Mouse (Mus musculus): ENCODE results near the gene Hsp90ab1.

Hsp90ab1 gene

GRCm38 (mm10) chr17:45573087-45573779 lies at the start of gene Hsp90ab1:
Gene Hsp90ab1 (minus strand): TSS chr17:45573271.
- in situ Hi-C loops (cut with MboI) = no loop called here

DNA sequence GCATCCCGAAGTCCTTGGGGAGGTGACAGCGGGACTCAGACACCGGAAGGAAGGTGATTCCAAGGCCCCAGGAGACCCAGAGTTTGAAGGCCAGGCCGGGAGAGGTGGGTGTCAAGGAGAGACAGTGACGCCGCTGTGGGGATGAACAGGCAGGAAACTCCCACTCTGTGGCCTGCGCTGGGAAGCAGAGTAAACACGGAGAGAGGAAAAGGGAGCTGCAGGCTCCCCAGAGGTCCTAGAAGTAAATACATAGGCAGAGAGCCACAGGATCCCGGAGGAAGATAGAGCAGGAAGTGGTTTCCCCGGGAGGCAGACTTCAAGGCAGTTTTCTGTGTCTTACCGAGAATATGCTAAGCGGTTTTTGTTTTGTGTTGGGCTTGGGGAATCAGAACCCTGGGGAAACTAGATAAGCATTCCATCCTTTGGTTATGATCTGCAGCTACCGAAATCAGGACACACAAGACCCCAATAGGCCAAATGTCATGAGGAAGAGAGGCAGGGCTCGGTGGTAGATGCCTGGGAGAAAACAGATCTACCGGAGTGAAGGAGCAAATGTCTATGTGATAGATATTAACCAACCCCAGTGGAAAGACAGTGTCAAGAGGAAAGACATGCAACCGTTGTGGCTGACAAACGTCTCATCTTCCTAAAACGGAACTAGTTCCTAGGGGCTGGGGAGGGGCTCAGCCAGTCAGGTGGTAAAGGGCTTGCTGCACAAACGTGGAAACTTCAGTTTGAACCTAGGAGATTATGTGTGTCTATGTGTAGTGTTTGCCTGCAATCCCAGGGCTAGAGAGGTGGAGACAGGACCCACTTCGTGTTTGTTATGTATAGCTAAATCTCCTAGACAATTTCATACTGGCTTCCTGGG lies 46.5 kb upstream of the Hsp90ab1 start:
- in situ Hi-C loops (cut with MboI) = no loop called here

GRCm38 (mm10) chr17:45618941-45619385 lies 45.9 kb upstream of the Hsp90ab1 start:
- in situ Hi-C loops (cut with MboI) = no loop called here

DNA sequence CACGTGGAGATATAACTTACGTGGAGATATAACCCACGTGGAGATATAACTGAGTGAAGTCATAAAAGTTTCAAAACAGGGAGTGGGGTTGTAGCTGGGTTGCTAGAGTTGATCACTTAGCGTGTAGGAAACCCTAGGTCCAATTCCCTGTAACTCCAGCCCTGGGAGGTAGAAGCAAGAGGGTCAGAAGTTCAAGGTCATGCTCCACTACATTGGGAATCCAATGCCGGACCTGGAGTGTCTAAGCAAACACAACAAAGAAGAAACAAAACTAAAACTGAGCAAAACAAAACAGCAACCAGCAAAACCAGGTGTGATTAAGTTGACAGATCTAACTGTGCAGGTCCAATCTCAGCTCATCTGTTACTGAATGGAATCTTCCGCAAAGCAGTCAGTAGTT lies 44.6 kb upstream of the Hsp90ab1 start:
- in situ Hi-C loops (cut with MboI) = no loop called here

DNA sequence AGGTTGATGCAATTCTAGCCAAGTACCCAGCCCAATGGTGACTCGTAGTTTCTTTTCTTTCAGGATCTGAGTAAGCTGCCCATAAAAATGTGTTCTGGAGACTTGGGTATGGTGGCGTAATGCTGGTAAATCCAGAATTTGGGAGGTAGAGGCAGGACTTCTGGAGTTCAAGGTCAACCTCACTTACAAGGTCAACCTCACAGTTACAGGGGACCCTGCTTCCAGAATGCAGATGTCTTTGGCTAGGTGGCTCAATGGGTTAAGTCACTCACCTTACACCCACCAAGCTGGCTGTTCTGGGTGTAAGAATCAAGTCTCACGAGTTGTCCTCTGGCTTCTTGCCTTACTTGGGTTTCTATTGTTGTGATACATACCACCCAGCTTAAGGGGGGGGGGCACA lies 43.6 kb upstream of the Hsp90ab1 start:
- in situ Hi-C loops (cut with MboI) = no loop called here

DNA sequence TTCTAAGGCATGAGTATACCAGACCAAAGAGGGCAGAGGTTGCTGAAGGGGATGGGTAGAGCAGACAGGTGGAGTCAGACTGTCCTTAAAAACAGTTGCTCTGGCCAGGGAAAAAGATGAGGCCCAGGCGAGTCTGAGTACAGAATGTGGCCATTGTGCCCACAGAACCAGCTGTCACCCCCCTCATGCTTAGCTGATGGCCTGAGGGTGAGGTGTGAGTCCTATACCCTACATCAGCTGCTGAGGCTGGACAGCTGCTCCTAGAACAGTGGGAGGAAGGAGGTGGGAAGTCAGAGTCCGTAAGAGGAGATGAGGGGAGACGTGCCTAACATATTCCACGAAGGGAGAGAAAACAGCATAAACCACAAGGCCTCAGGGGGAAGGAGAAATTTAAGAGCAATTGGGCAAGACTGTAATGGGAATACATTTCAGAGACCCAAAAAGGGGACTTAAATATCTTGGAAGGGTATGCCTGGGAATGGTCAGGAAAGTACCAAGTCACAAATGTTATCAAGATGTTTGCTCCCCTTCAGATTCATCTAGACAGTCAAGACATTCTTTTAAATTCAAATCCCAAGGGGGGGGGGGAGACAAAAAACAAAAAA lies 43.1 kb upstream of the Hsp90ab1 start:
- in situ Hi-C loops (cut with MboI) = no loop called here

DNA sequence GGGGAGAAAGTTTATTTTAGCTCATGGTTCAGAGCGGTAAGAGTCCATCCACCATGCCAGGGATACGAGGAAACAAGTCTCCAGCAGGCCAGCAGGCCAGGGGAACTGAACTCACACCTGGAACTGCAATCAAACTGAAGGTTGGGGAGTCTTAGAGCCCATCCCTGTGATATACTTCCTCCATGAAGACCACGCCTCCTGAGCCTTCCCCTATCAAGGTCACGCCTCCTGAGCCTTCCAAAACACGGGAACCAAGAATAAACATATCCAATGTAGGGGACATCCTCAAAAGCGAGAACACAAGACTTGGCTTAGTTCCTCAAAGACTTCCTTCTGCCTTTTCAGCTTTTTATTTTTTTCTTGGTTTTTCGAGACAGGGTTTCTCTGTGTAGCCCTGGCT lies 39.9 kb upstream of the Hsp90ab1 start:
- in situ Hi-C loops (cut with MboI) = no loop called here

DNA sequence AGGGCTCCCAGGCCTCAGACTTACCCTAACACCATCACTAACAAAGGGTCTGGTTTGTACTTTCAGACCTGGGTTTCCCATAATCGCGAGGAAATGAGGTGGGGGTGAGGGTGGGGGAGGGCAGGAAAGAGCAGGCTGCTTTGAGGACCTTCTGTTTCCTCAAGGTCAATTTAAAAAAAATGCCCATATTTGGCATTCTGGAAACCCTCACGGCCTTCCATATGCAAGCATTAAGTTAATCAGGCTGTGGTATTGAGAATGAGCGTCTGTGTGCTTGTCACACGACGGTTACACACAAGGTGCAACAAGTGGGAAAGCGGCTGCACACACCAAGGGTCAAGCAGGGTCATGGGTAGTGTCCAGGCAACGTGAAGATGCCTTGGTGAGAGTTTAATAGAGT lies 38.9 kb upstream of the Hsp90ab1 start:
- in situ Hi-C loops (cut with MboI) = no loop called here

DNA sequence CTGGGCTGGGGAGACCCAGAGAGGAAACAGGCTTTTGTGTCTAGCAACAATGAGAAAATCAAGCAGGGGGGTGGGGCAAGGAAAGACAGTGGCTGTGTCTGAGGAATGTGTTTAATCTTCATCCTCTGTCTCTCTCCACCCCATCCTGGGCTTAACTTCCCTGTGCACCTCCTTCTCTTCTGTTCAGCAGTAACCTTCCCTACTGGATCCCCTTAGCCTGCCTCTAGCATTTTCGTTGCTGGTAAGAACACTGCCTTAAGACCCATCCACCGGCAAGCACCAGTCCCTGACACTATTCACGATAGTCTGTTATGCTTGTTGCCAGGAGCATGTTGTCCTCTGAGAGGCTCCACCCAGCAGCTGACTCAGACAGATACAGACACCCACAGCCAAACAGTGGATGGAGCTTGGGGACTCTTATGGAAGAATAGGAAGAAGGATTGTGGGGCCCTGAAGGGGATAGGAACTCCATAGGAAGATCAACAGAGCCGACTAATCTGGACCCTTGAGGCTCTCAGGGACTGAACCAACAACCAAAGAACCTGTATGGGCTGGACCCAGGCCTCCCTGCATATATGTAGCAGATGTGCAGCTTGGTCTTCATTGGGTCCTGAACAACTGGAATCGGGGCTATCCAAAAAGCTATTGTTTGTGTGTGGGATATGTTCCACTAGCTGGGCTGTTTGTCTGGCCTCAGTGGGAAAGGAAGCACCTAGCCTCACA lies 37.2 kb upstream of the Hsp90ab1 start:
- in situ Hi-C loops (cut with MboI) = no loop called here

DNA sequence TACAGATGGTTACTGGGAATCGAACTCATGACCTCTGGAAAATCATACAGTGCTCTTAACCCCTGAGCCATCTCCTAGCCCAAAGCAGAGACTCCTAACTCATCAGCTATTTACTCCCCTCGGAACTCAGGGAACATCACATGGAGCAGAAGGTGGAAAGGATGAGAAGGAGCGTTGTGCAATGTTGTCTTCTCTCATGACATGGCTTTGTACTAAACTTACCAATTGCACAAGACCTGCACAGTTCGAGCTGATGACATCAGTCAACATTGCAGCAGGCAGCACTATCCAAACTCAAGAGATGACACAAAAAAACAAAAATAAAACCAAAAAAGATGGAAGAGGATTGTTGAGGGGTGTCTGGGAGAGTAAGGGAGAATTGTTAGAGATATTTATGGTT lies 35.3 kb upstream of the Hsp90ab1 start:
- in situ Hi-C loops (cut with MboI) = no loop called here

DNA sequence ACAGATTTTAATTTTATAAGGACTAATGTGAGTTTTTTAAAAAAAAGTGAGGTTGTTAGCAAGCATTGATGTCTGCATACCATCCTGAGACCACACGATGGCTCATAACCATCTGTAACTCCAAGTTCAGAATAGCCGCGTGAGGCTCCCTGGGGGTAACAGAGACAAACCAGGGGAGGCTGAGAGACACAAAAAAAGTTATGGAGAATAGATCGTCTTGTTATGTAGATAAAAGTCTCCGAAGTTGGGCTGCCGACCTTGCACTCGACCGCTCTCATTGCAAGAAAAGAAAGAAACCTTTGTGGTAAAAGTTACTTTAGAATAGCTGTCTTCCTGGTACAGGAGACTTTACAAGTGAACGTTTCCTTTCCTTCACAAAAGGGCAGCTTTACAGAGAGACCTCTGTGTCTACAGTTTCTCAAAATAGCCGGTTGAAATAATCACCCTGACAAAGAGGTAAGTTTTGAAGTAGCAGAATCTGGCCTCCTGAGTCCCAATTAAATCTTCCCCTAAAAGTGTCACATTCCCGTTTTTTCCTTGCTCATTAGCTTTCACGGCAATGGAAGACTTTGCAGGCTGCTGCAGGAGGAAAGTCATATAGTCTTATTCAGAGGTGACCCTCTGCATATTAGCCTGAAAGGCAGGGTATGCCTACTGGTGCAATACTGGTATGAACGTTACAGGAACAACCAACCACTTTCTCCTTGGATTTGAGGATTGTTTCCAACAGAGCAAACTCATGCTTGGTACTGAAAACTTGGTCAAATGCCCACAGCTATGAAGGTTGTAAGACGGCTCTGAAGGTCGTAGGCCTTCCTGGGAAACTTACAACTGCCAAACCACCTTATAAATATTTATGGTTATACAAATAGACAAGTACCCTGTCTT lies 34.2 kb upstream of the Hsp90ab1 start:
- in situ Hi-C loops (cut with MboI) = no loop called here

GRCm38 (mm10) chr17:45602984-45603383 lies 29.9 kb upstream of the Hsp90ab1 start:
- in situ Hi-C loops (cut with MboI) = no loop called here

- in situ Hi-C loops (cut with MboI) = no loop called here
Measured at GRCm38 (mm10) chr17:45601877-45602304, 28.8 kb upstream of the Hsp90ab1 start, which contains the start of gene Mymx. Gene Mymx (minus strand): TSS chr17:45602102.

DNA sequence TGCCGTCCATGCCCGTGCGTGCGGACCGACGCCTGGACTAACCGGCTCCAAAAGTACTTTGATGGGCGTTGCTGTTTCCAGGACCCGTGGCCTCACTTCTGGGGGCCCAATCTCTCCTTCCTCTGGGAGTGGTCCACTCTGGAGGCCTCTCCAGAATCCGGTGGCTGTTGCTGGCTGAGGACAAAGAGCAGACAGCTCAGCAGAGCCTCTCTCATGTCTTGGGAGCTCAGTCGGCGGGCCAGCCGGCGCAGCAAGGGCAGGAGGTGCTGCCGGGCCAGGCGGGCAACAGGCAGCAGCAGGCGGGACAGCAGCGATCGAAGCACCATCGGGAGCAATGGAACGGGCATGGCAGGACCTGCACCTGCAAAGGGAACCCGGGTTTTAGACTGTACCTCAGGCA lies 28.3 kb upstream of the Hsp90ab1 start:
- in situ Hi-C loops (cut with MboI) = no loop called here

GRCm38 (mm10) chr17:45600267-45600666 lies 27.2 kb upstream of the Hsp90ab1 start:
- in situ Hi-C loops (cut with MboI) = no loop called here

- in situ Hi-C loops (cut with MboI) = no loop called here
Measured at GRCm38 (mm10) chr17:45599446-45600242, 26.6 kb upstream of the Hsp90ab1 start, which contains the start of gene Slc29a1. Gene Slc29a1 (minus strand): TSS chr17:45599606.

DNA sequence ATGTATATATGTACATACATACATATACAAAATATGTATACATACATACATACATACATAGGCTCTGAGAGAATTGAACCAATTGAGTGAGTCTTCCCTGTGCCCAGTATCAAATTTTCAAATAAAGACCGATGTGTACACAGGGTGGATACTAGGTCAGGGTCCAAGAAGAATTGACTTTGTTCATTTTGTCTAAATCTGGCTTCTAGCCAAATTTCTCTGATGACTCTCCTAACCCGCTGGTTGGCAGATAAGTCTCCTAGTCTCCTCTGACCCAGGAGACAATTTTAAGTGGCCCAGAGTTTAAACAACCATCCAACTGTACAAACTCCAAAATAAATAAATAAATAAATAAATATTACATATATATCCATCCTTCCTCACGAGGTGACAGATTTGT lies 25.8 kb upstream of the Hsp90ab1 start:
- in situ Hi-C loops (cut with MboI) = no loop called here

DNA sequence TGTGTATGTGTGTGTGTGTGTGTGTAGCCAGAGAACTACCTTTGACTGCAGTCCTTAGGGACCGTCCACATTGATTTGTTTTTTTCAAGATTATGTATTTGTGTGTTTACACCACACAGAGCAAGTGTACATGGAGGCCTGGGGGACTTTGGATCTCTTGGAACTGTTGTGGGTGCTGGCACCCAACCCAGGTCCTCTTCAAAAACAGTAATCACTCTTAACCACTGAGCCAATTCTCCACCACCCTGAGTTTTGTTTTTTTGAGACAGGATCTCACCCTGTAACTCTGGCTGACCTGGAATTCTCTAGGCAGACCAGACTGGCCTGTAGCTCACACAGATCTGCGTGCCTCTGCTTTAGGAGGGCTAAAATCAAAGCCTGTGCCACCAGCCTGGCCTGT lies 25.3 kb upstream of the Hsp90ab1 start:
- in situ Hi-C loops (cut with MboI) = no loop called here

DNA sequence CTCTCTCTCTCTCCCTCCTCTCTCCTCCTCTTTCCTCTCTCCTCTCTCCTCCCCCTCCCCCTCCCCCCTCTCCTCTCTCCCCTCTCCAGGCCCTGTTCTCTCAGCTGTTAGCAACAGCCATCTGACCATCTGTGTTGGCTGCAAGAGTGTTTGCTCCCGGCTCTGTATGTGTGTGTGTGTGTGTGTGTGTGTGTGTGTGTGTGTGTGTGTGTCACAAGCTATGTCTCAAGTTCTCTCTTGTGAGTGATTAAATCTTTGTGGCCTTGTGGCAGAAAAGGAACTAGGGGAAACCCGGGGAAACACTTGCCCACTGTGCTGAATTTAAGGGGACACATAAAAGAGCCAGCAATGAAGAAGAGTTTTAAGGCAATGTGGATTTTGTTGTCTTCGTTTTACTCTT lies 24.7 kb upstream of the Hsp90ab1 start:
- in situ Hi-C loops (cut with MboI) = no loop called here

Measured in mature B cell (primary cell).